13 mouse cellular contexts compared by ENCODE assay signal in genomic region chr6:30178023-30178639, GRCm38 (mm10).
DNase-seq lines count a peak whose midpoint lies in the region; ATAC-seq and TF ChIP-seq lines count a peak whose summit lies in the region.
"Had no signal": no experiment of that assay in that cellular context is flagged by ENCODE, and none has a peak within 500 bp of the region (broad histone marks: within the 10 kb centered on the region; RNA-seq: fewer than 3 reads in every experiment).

No protein-coding gene starts in this region.

- H3K9ac ChIP-seq in midbrain, embryonic 11.5 days (ENCODE audit: low read length) = no peak overlapping the region
- no peak overlapping the region for H3K9ac ChIP-seq in midbrain, embryonic 13.5 days (replicated peaks)
- H3K9ac ChIP-seq in limb, embryonic 14.5 days (ENCODE audit: low read depth, low read length, severe bottlenecking) = no peak overlapping the region
- no peak overlapping the region for H3K9ac ChIP-seq in heart, embryonic 12.5 days

- H3K36me3 ChIP-seq in heart, embryonic 10.5 days = no peaks in the 10 kb centered on the region
- H3K36me3 ChIP-seq in midbrain, embryonic 11.5 days (ENCODE audit: control insufficient read depth, insufficient read depth, low read length) = no peaks in the 10 kb centered on the region
- H3K36me3 ChIP-seq in midbrain, embryonic 13.5 days = no peaks in the 10 kb centered on the region
- no peaks in the 10 kb centered on the region for H3K36me3 ChIP-seq in limb, embryonic 14.5 days (ENCODE audit: control insufficient read depth, insufficient read depth, low read length)
- no peaks in the 10 kb centered on the region for H3K36me3 ChIP-seq in heart, embryonic 12.5 days

- no peak for DNase-seq in heart, embryonic 10.5 days (ENCODE audit: low spot score)
- no peak for DNase-seq in heart, postnatal 14 days
- peak; percentile 91 for DNase-seq in midbrain, embryonic 11.5 days (ENCODE audit: low spot score, missing footprints)
- DNase-seq in Muller cell, postnatal 12 days (ENCODE audit: inconsistent ontology term) = peak; percentile 25
- no peak for DNase-seq in limb, embryonic 14.5 days (ENCODE audit: low spot score)
- DNase-seq in left cerebral cortex, postnatal 25 days (ENCODE audit: low spot score in 2 of 2) = no peak
- DNase-seq: adrenal gland, postnatal 25 days; lung, adult 18-20 months; right cerebral cortex, adult 18-20 months; thymus, adult 2 months had no signal

- no peak overlapping the region for H3K27ac ChIP-seq in heart, embryonic 10.5 days
- no peak overlapping the region for H3K27ac ChIP-seq in midbrain, embryonic 11.5 days (ENCODE audit: low read depth, low read length)
- H3K27ac ChIP-seq in midbrain, embryonic 13.5 days = no peak overlapping the region
- no peak overlapping the region for H3K27ac ChIP-seq in limb, embryonic 14.5 days (replicated peaks; ENCODE audit: low read depth, low read length)
- no peak overlapping the region for H3K27ac ChIP-seq in heart, embryonic 12.5 days (ENCODE audit: poor library complexity, severe bottlenecking)

- peak overlapping the region; percentile 12; the same call in 1 of the 2 replicates for H3K4me3 ChIP-seq in heart, embryonic 10.5 days
- H3K4me3 ChIP-seq in midbrain, embryonic 11.5 days (ENCODE audit: low read depth, low read length) = no peak overlapping the region
- no peak overlapping the region for H3K4me3 ChIP-seq in midbrain, embryonic 13.5 days (replicated peaks)
- peak overlapping the region; percentile 3; the same call in 1 of the 2 replicates for H3K4me3 ChIP-seq in limb, embryonic 14.5 days (replicated peaks; ENCODE audit: low read length)
- H3K4me3 ChIP-seq in heart, embryonic 12.5 days = no peak overlapping the region

- peaks cover 58% of the 10 kb centered on the region for H3K4me1 ChIP-seq in heart, embryonic 10.5 days
- H3K4me1 ChIP-seq in midbrain, embryonic 11.5 days (ENCODE audit: control insufficient read depth, insufficient read depth, low read length) = peaks cover 29% of the 10 kb centered on the region
- peaks cover 48% of the 10 kb centered on the region for H3K4me1 ChIP-seq in midbrain, embryonic 13.5 days (replicated peaks)
- H3K4me1 ChIP-seq in limb, embryonic 14.5 days (ENCODE audit: control insufficient read depth, insufficient read depth, low read length) = peaks cover 28% of the 10 kb centered on the region
- H3K4me1 ChIP-seq in heart, embryonic 12.5 days (replicated peaks) = peaks cover 53% of the 10 kb centered on the region

- intact Hi-C loops in heart, postnatal 14 days (cut with DNase I) = no loop called here
- intact Hi-C loops in left cerebral cortex, postnatal 25 days (cut with DNase I) = no loop called here

- peaks cover under 1% of the 10 kb centered on the region; the same call in 1 of the 2 replicates for H3K9me3 ChIP-seq in heart, embryonic 10.5 days
- H3K9me3 ChIP-seq in midbrain, embryonic 11.5 days (ENCODE audit: control insufficient read depth, low read length) = no peaks in the 10 kb centered on the region
- no peaks in the 10 kb centered on the region for H3K9me3 ChIP-seq in midbrain, embryonic 13.5 days
- H3K9me3 ChIP-seq in limb, embryonic 14.5 days (ENCODE audit: control insufficient read depth, low read length) = peaks cover 4% of the 10 kb centered on the region; the same call in 1 of the 2 replicates
- H3K9me3 ChIP-seq in heart, embryonic 12.5 days (replicated peaks) = no peaks in the 10 kb centered on the region

- ATAC-seq in midbrain, embryonic 11.5 days (ENCODE audit: low FRiP score) = no peak
- ATAC-seq in midbrain, embryonic 13.5 days = no peak
- no peak for ATAC-seq in limb, embryonic 14.5 days (ENCODE audit: low FRiP score, low read depth)
- ATAC-seq in heart, embryonic 12.5 days (ENCODE audit: insufficient number of reproducible peaks, low FRiP score) = no peak
- ATAC-seq: inflammation-experienced regulatory T-cells, adult 6 months had no signal

- peaks cover 98% of the 10 kb centered on the region for H3K27me3 ChIP-seq in heart, embryonic 10.5 days (ENCODE audit: insufficient read depth, poor library complexity, severe bottlenecking)
- H3K27me3 ChIP-seq in midbrain, embryonic 11.5 days (ENCODE audit: control insufficient read depth, insufficient read depth, low read length) = peaks cover 83% of the 10 kb centered on the region
- peaks cover 92% of the 10 kb centered on the region for H3K27me3 ChIP-seq in midbrain, embryonic 13.5 days
- peaks cover 81% of the 10 kb centered on the region for H3K27me3 ChIP-seq in limb, embryonic 14.5 days (ENCODE audit: control insufficient read depth, insufficient read depth, low read length)
- peaks cover 94% of the 10 kb centered on the region for H3K27me3 ChIP-seq in heart, embryonic 12.5 days (replicated peaks)

- H3K4me2 ChIP-seq in midbrain, embryonic 11.5 days = no peak overlapping the region
- H3K4me2 ChIP-seq in midbrain, embryonic 13.5 days (replicated peaks) = no peak overlapping the region
- no peak overlapping the region for H3K4me2 ChIP-seq in limb, embryonic 14.5 days (replicated peaks; ENCODE audit: low read depth, low read length, severe bottlenecking)
- no peak overlapping the region for H3K4me2 ChIP-seq in heart, embryonic 12.5 days

- no peak for TF ChIP-seq POLR2A in limb, embryonic 14.5 days (IDR thresholded peaks at IDR 0.05; ENCODE audit: borderline replicate concordance, extremely low read depth, insufficient read depth, insufficient read length)

- 2% methylated on average over 27 of the region's 27 CpGs for WGBS in heart, embryonic 10.5 days
- WGBS in midbrain, embryonic 11.5 days = under 1% methylated on average over 27 of the region's 27 CpGs
- WGBS in midbrain, embryonic 13.5 days = 1% methylated on average over 27 of the region's 27 CpGs
- WGBS in limb, embryonic 14.5 days = 1% methylated on average over 27 of the region's 27 CpGs
- 1% methylated on average over 27 of the region's 27 CpGs for WGBS in heart, embryonic 12.5 days

Comparison
In these comparisons a context has a peak if more than half of its experiments do, and no peak if none do; other contexts are left out.
1. H3K4me3 ChIP-seq: peak in heart, embryonic 10.5 days (single experiment) and limb, embryonic 14.5 days (single experiment); none in midbrain, embryonic 11.5 days (single experiment), midbrain, embryonic 13.5 days (single experiment) and heart, embryonic 12.5 days (single experiment).
2. DNase-seq: peak in midbrain, embryonic 11.5 days (single experiment) and Muller cell, postnatal 12 days (single experiment); none in heart, embryonic 10.5 days (single experiment), heart, postnatal 14 days (0 of 2), limb, embryonic 14.5 days (single experiment) and left cerebral cortex, postnatal 25 days (0 of 2).